Mouse (Mus musculus): ENCODE data around the gene Tshz2.

The Tshz2 gene

GRCm38 (mm10) chr2:169633491-169634289 is 877 bp downstream of the Tshz2 start:
- DNase-seq (ENCODE audit: low spot score) = peak; percentile 54

GRCm38 (mm10) chr2:169634619-169635382 is 2.0 kb downstream of the Tshz2 start:
- DNase-seq (ENCODE audit: low spot score) = no peak

DNA sequence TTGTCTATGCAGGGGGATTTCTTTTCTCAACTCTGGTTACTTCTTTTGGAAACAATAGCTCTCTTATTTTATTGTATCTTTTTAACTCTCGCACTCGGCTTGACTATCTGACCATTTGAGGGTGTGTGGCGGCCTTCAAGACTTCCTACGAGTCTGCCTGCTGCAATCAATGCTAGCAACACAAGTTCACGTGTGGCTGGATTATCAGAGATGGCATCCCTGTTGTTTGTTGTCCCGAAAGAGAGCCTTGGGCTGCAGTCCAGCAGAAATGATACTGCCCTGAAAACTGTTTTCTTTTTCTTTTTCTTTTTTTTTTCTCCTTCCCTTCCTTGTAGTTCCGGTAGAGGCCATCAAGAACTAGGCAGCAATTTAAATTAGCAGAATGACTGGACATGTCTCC is 2.6 kb downstream of the Tshz2 start:
- no peak for DNase-seq (ENCODE audit: low spot score)

DNA sequence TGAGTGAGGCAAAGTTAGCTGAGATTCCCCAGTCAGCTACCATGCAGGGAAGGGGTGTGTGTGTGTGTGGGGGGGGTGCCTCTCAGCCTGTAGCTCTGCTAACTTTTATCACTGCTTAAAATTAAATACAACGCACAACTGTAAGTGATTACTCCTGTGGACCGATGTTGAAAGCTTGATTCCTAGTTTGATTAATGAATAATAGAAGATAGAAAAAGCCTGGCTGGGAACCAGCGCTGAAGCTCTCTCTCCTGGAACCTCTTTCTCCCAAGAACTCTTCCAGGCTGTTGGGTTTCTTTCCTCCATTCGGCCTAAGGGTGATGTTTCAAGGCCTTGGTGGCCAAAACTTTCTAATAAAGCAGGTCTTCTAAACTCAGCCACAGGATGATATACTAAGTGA is 3.6 kb downstream of the Tshz2 start:
- DNase-seq (ENCODE audit: low spot score) = no peak

- no peak for DNase-seq (ENCODE audit: low spot score)
These were observed 8.7 kb downstream of the Tshz2 start for GRCm38 (mm10) chr2:169641547-169641946.

DNA sequence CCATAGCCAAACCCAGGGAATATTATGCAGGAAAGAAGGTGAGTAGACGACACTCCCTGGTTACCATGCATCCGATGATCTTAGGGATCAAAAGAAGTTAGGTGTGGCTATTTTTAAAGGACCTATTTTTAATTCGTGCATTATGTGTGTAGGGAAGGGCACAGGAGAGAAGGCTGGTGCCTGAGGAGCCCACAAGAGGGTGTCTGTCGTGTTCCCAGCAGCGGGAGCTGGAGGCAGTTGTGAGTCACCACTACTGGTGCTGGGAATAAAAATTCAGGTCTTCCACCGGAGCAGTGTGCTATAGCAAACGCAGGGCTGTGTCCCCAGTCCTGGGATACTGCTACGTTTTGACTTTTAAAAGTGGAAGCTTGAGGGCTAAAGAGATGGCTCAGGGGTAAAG is 9.6 kb downstream of the Tshz2 start:
- no peak for DNase-seq (ENCODE audit: low spot score)

DNA sequence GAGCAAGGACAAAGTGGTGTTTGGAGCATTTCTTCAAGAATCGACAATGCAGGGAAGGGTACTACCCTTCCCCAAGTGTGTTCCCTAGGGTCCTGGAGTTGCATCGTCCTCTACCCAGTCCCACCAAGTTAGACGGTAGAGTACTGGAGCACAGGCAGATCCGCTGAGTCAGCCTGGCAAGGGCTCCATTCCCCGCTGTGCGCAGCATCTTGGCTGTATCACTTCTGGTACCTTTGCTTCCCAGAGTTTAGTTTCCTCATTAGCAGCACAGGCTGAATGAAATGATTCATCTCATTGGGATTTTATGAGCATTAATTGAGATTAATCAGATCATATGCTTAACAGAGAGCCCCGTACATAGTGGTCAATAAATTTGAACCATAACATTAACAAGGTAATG is 14.3 kb downstream of the Tshz2 start:
- DNase-seq (ENCODE audit: low spot score) = no peak

- no peak for DNase-seq (ENCODE audit: low spot score)
These were observed 16.6 kb downstream of the Tshz2 start for GRCm38 (mm10) chr2:169649262-169649885.

- no peak for DNase-seq (ENCODE audit: low spot score)
These were observed 20.5 kb downstream of the Tshz2 start for GRCm38 (mm10) chr2:169653282-169653681.

GRCm38 (mm10) chr2:169663792-169664191 is 31.0 kb downstream of the Tshz2 start:
- DNase-seq (ENCODE audit: low spot score) = no peak

DNA sequence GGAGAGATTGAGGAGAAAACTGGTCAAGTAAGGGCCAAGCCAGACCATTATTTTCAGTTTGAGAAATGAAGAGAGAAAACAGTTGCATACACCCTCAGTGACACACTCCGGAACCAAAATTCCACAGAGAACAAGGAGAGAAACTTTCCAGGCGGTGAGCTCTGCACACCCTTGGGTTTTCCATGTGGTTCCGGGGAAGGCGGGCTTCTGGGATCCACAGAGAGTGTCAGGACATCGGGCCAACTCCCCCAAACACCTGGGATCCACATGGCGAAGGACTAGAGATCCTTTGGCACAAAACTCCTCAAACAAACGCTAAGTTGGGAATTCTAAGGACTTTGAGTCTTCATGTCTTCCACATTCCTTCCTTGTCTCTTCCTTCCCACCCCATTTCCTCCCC is 38.5 kb downstream of the Tshz2 start:
- no peak for DNase-seq (ENCODE audit: low spot score)

DNA sequence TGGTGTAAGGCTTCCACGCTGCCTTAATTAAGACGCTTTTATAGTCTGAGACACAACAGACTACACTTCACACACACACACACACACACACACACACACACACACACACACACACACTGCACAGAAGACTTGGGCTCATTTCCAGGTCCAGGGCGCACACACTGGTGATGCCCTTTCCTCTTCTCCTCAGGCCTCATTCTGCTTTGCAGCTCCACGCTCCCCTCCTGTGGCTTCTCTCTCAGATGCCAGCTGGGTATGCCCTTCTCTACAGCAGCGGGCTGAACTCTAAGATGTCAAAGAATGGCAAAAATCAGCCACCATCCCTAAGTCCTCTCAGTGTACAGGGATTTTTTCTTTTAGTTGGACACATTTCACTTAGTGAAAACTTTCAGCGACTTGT is 41.0 kb downstream of the Tshz2 start:
- no peak for DNase-seq (ENCODE audit: low spot score)

DNA sequence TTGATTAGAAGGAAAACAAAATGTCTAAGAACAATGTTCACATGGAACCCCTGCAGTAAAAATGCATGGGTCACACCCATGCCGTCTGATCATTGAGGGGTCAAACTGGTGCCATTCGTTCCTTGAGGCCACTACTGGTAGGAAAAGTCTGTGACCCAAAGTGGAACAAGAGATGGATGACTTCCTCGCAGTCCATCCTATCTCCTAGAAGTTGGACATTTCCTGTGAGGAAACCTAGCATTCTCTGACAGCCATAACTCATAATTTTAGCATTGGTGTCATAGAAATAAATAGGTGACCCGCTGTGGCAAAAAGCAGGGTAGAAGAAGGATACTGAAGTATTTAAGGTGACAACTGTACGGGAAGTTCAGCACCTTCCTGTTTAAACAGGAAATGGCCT is 41.4 kb downstream of the Tshz2 start:
- no peak for DNase-seq (ENCODE audit: low spot score)

- no peak for DNase-seq (ENCODE audit: low spot score)
These were observed 46.5 kb downstream of the Tshz2 start for GRCm38 (mm10) chr2:169679264-169679663.

GRCm38 (mm10) chr2:169679951-169680350 is 47.1 kb downstream of the Tshz2 start:
- DNase-seq (ENCODE audit: low spot score) = peak; percentile 62

DNA sequence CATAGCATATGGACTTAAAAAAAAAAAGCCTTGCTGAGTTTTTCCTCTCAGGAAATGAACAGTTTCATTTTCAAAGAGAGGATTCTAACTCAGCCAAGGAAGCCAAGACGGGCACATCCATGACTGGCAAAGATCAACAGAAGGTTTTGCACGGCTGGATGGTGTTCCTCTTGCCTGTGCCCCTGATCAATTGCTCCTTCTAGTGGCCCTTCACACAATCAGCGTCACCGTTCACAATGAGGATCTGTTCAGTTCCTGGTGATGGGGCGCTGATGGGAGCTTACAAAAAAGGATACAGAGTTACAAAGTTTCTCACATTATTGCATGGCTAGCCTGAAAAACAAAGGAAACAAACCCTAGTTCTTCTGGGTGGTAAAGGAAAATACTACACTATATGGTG is 52.4 kb downstream of the Tshz2 start:
- DNase-seq (ENCODE audit: low spot score) = no peak

DNA sequence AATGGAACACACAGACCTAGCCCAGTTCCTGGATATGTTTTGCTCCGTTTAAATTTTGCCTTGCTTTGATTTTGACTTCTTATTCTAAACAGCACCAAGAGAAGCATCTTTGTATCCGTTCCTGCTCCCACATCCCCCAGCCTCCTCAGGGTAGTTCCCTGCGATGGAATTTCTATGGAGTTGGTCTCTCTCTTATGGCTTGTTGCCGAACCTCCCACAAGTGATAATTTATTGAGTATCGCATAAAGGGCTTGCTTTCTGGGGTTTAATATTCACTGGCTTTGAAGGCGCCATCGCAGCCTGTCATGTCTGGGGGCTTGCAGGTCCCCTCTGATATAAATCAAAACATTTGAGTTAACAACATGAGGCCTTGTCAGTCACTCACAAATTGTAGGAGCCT is 52.9 kb downstream of the Tshz2 start:
- DNase-seq (ENCODE audit: low spot score) = no peak

GRCm38 (mm10) chr2:169686697-169687430 is 54.1 kb downstream of the Tshz2 start:
- peak; percentile 47 for DNase-seq (ENCODE audit: low spot score)

DNA sequence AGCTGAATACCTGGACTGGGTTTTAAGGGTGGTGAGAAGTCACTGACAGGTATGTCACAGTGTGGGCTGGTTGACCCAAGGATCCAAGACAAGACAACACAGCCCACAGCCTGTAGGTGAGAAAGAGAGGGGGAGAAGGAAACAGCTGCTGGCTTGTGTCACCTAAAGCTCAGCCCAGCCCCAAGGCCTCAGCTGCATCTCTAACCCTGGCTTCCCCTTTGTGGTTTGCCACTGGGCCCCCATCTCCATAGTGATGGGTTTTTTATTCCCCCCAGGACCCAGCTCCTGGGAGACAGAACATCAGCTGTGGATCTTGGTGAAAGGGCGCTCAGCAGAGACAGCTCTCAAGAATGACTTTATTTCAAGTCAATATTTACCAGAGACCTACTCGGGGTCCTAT is 57.2 kb downstream of the Tshz2 start:
- no peak for DNase-seq (ENCODE audit: low spot score)

DNA sequence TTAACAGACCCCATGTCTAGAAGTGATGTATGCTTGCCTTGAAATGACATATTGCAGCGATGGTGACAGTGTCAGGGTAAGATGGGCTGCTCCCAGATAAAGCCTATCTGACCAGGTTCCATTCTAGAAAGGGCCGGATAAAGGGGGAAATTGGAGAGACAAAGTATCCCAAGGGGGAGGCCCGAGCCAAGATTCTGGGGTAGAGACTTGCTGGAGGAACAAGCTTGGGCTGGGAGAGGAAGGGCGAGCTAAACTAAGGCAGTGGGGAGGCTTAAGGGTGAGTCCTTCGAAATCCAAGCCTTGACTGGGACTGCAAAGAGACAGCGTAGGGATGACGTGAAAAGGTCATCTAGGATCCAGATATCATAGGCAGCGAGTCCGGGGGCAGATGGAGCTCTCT is 61.7 kb downstream of the Tshz2 start:
- no peak for DNase-seq (ENCODE audit: low spot score)

DNA sequence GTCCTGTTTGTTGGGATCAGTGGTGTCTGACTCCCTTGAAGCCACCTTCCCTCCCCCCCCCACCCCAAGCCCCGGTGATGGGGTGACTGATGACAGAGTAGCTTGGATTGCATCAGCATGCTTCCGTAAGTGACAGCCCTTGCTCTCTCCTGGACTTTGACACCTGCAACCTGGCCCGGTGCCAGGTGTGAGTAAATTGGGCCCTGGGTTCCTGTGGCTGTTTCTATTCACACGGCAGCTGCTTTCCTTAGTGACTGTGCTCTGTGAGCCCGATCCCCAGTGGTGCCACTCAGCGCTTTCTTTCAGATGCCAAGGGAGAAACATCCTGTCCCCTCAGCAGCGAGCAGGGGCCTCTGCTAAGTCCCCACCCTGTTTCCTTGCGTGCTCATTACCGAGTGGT is 62.2 kb downstream of the Tshz2 start:
- DNase-seq (ENCODE audit: low spot score) = no peak

GRCm38 (mm10) chr2:169699141-169699540 is 66.3 kb downstream of the Tshz2 start:
- no peak for DNase-seq (ENCODE audit: low spot score)
